Mouse (Mus musculus): Measurements from ENCODE around the gene Ccdc167. TPM values are rescaled to one million over a fixed set of nuclear protein-coding genes. Genes with fewer than 3 reads are reported as not detected.

The Ccdc167 gene
- total RNA-seq, 1 experiment from 2014 or later = 14.0 TPM

DNA sequence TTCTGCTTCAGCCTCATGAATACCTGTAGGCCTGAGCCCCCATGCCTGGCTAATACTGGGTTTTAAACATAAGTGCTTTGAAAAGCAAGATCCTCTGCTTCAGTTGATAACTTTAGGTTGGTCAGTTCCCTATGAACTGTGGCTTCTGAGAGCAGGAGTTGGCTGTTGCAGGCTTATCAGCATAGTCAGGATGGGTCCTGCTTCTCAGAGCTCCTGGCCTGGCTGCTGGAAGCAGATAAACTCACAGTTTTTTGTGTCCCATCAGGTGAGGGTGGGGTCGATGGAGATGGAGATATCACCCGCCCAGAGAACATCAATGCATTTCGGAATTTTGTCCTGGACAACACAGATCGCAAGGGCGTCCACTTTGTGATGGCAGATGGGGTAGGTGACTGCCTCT is 30.1 kb downstream of the Ccdc167 start:
- DNase-seq = no peak

DNA sequence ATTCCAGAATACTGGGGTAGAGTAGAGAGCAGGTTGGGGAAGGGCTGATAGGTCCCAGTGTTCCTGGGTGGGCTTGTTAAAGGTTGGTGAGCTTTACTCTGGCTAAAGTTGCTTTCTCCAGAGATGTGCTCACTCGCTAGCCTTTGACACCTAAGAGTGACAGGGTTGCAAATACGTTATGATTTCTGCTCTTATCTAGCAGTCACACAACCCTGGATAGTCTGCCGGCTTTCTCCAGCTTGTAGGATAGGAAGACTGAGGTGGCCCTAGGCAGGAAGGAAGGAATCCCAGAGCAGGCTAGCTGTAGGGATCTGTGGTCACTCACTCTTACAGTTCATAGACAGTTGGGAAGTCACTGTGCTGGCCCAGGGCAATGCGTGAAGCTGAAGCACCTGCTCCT is 32.6 kb downstream of the Ccdc167 start:
- no peak for DNase-seq

DNA sequence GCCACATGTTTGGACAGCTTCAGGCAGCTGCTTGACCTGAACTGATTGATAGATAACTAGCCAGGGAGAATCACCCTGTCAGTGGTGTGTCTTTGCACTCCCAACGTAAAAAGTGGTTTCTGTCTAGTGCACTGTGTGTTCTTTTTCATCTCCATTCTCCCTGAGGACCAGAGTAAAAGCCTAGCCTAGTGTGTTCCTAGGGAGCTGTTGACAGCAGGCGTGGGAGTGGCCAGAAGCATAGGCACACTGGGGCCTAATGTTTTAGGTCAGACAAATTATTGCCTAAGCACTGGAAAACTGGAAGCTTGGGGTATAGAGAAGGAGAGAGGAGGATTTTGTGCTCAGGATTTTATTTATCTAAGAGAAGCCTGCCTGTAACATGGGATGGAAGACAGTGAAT is 33.7 kb downstream of the Ccdc167 start:
- no peak for DNase-seq

DNA sequence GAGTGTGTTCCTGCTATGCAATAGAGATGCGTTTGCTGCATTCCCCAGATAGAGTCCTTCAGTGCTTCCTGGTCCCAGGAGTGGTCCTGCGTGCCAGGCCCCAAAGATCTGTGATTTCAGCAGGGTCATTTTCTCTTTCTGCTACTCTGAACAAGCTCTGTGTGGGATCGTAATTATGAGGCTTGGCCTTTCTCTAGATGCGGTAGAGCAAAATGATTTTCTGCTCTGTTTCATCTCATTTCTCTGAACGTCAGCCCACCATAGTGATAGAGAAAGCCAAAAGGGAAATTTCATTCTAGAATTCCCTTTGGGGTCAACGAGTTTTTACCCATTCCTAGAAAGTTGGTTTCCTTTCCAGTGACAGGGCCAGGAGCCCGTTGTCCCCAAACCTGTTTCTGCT is 34.6 kb downstream of the Ccdc167 start:
- no peak for DNase-seq

DNA sequence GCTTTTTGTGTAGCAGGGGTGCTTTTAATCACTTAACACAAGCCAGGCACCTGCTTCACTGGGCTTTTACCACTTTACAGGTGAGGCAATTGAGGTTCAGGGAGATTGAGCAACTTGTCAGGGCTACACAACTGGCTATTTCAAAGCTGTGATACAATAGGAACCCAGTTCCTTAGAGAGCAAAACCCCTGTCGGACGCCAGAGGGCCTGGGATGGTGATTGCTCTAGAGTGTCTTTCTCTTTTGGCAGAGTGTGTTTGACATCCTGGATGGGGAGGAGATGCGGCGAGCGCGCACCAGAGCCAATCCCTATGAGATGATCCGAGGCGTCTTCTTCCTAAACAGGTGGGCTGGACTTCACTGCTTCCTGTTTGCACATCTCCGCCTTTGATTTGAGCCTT is 35.2 kb downstream of the Ccdc167 start:
- no peak for DNase-seq

DNA sequence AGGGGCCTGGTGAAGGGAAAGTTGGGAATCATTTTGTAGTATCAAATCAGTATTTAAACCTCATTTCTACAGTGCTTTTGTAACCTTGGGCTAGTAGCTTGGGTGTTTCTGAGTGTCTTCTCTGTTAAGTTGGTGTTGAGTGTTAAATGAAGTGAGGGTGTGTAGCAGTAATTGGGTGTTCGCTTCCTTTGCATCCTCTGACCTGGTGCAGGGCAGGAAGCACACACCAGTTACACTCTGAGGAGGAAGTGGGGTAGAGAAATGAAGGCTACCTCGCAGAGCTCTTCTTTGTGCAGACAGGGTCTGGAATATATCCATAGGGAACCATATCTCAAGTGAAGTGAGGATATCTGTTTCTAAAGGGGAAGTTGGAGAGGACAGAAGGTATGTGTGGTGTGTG is 35.9 kb downstream of the Ccdc167 start:
- no peak for DNase-seq

DNA sequence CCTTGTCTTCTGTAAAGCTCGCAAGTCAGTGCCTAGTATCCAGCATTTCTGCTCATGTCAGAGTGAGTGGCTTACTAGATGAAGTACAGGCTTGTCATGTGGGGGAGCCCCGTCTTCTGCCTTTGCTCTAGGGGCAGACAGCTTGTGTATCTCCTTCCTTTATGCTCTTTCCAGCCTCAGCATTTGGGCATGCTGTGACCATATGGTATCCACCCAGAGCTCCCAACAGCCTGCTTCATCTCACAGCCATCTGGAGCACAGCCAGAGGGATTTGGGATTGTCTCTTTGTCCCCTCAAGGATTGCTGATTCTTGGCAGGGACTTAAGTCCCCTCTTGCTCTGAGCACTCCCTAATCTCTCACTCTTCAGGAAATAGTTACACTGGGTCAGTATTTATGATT is 36.7 kb downstream of the Ccdc167 start:
- DNase-seq = no peak

DNA sequence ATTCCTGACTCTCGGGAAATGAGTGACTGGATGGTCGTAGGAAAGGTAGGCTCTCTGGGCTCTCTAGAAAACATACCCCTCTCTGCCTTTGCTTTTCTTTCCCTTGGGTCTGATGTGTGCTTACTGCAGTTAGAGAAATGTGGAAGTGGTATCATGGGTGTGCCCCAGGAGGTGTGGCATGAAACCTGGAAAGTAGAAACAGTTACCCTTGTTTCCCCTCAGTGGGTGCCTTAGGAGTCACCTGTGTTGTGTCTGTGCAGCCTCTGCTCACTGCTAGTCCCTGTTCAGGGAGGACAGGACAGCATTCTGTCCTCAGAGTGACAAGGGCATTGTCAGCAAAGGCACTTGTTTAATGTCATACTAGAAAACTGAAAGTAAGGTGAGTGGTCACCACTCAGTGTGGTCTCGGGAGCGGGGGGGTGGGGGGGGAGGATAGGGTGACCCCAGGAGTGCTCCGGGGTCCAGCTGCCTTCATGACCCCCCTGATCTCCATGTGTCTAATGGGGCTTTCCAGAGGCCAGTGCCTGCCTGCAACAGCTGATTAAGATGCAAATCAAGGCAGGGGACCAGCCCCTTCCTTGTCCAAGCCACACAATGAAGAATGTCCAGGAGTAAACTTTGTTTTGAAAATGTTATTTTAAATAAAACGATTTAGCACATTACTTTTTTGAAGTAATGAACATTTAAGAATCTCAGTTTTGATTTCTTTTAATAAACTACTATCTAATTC is 37.6 kb downstream of the Ccdc167 start:
- no peak for DNase-seq

DNA sequence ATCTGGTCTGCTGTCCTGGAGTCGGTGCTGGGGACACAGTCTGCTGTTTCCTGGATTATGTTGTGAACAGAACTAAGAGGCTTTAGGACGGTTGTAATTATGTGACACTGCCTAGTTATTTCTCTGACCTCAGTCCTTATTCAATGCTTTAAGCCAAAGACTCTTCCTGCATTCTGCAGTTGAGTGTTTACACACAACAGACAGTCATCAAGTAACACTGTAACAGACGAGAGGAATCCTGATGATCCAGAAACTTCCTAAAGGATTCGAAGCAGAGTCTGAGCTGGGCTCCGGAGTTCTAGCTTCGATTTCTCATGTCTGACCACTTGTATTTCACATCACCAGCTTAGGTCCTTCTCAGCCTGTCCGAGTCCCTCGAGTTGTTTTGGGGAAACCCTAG is 38.3 kb downstream of the Ccdc167 start:
- DNase-seq = no peak

DNA sequence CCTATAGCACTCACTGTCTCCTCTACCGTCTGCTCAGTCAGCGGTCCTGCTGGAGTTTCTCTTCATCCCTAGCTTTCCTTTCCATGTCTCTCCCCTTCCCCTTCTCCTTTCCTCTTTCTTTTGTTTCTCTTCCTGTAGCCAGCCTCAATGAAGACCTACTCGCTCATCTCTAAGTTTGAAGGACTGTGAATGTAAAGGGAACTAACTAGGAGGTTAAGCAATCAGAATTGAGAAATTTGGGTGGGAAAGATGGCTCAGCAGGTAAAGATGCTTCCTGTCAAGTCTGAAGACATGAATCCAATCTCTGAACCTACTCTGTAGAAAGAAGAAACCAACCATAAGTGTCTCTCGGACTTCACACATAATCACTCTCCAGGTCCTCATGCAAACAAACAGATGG is 43.5 kb downstream of the Ccdc167 start:
- no peak for DNase-seq

DNA sequence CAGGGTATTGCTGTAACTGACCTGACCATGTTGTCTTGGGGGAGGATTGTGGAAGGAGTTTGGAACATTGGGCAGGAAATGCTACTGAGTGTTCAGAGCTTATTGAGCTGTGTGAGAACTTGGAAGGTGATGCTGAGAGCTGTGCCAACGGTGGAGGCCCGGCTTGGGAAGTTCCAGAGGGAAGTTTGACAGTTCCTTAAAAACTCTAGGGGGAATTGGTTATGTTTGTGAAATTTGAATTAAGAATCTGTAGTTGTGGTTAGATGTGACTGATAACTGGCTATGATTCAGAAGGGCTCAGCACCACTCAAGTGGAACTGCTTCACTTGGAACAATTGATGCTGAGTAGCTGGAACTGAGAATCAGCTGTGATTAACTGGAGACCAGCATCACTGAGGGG is 45.8 kb downstream of the Ccdc167 start:
- DNase-seq = no peak

DNA sequence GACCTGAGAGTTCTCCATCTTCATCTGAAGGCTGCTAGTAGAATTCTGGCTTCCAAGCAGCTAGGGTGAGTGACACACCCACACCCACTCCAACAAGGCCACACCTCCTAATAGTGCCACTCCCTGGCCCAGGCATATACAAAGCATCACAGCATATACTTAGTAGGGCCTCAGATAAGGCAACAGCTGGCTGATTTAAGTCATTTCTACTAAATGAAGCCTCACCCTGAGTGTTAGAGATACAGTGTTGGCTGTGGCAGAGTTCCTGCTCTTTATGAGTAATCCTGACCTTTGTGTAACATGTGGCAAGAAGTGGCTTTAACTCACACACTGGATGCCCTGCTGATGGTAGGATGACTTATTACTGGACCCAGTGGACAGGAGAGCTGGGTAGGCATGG is 46.9 kb downstream of the Ccdc167 start:
- no peak for DNase-seq

DNA sequence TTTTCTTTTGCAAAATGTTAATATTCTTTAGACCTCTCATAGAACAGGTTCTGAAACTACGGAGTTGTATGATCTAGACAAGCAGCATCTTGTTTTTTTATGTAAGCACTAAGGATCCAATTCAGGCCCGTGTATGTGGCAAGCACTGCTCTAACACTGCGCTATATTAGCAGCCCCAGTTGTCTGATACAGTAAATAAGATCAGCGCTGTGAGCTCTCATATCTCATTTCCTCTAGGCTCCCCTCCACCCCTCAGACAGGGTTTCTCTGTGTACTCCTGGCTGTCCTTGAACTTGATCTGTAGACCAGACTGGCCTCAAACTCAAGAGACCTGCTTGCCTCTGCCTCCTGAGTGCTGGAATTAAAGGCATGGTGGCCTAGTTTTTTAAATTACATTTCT is 47.8 kb downstream of the Ccdc167 start:
- no peak for DNase-seq

DNA sequence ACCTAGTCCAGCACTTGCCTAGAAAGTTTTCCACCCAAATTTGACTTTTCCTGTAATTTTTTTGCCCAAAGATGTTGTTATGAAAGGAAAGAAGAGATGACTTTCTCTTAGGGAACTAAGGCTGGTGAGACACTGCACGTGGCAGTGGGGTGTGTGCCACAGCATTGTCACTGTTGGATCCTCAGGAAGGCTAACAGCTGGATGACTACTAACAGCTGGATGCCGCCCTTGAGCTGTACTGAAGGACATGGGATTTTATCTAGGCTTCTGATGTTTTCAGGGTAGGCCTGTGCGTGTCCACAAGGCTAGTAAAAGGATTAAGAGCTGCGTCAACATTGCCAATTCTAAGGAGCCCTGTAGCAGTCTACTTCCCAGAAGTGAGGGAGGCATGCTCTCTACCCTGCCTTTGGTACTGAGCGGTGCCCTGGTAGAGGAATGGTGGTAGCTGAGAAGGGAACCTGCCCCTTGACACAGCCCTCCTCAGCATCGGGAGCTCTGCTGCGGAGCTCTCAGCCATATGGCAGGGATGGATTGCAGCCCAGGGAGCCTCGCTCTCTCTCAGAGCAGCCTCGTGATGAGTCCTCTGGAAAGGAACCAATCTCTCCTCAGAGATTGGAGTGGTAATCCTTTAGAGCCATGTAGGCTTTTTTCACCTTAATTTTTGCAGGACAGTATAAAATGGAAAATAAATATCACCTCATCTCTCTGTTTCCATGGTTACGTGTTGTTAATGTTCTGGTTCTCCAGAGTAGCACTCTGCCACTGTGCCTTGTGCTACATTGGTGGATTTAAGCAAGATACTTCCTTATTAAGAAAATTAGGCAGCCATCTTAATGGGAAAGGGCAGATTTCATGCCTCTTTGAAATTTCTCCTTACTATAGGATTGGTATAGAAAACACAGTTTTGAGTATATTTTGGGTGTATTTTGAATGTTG is 48.5 kb downstream of the Ccdc167 start:
- peak; percentile 15 for DNase-seq

DNA sequence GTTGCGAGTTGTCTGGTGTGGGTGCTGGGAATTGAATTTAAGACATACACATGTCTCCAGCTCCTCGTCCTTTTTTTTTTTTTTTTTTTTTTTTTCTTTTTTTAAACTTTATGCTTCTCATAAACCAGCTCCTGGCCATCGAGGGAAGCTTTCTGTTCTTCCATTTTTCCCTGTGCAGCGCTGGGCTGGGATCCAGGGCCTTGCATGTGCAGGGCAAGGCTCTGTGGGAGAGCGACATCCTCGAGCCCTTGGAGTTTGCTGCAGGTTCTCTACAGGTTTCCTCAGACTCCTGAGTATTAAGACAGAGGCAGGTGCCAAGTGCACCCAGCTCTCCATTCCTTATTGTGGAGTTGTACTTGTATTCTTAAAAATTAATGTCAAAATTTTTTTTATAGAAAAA is 54.7 kb downstream of the Ccdc167 start:
- no peak for DNase-seq

DNA sequence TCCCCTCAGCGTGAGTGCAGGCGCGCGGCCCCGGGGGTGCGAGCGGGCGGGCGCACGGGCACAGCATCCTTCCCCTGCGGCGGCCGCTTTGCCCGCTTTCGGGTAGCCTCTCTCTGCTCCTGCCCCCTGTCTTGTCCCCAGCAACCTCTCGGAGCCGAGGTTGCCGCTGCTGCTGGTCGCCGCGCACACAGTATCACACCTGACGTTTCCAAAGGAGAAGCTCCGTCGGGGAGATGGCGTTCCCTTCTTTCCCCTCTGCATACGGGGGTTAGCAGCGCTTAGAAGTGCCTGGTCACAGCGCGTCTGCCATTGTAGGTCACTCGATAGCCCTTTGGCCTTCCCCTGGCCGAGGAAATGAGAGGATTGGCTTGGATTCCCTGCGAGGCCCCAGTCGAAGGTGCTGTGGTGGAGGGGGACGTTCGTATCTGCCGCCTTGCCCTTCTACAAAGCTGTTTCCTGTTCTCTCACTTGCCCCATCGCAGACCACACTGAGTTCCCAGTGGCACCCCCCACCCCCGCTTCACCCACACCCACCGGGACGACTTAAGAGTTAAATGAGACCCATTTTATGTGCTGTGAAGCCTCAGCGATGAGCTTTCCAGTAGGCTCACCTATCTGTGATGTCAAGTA is 56.0 kb downstream of the Ccdc167 start:
- peak; percentile 28 for DNase-seq

DNA sequence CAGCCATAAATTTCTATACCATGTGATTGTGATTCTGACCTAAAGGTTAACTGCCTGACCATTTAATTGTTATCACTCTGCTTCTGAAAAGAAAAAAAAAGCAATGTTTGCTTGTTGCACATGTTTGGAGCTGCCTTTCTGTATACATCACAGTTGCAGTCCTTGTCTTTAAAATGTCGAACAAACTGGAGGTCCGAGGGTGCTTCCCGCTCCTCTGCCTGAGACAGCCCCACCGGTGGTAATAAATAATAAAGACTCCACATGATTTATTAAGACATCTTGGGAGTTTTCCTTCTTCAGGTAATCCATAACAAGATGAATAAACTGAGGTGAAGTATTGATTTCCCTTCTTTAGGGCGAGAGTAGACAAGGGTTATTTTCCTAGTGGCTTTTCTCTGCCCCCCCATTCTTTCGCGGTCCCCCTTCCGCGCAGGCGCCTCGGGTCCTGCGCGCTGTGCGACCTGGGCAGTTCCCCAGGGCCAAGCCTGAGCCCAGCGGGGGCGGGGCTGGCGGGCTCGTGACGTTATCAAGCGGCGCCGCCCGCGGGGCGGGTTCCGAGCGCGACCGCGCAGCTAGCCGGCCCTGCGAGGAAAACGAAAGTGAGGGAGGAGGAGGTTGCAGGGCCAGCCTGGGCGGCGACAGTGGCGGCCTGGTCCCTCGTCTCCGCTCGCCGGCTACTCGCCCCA is 56.6 kb downstream of the Ccdc167 start, which contains the start of gene Cmtr1:
TSS of gene Cmtr1 (plus strand) at position 520 of the 686 bp plus-strand sequence.
- DNase-seq = peak; percentile 98

DNA sequence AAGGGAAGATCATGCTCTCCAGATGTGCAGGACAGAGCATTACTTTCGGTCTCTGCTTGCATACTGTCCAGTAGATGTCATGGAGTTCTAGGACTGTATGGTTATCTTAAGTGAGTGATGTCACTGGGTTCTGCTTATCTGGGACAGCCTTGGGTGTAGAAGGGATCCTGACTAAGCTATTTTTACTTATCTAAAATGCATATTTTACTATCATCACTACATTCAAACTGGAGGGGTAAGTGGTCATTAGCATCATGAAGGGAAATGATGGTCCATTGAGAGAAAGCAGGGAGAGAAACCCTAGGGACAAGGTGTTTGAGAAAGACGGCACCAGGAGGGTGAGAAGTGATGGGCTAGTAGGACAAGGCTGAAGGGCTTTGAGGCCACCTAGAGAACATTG is 58.6 kb downstream of the Ccdc167 start:
- no peak for DNase-seq

DNA sequence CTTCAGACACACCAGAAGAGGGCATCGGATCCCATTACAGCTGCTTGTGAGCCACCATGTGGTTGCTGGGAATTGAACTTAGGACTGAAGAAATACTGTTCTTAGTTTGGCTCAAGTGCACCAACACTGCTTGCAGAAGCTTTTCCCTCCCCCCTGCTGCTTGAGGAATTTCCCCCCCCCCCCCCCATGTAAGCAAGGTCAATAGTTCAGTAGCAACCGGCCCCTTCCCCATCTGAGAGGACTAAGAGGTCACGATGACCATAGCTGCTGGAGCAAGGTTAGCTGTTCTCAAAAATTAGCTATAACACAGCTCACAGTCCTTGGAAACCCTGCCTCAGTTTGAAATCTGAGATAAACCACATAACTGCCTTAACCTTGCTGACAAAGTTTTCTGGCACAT is 74.6 kb downstream of the Ccdc167 start:
- DNase-seq = no peak

DNA sequence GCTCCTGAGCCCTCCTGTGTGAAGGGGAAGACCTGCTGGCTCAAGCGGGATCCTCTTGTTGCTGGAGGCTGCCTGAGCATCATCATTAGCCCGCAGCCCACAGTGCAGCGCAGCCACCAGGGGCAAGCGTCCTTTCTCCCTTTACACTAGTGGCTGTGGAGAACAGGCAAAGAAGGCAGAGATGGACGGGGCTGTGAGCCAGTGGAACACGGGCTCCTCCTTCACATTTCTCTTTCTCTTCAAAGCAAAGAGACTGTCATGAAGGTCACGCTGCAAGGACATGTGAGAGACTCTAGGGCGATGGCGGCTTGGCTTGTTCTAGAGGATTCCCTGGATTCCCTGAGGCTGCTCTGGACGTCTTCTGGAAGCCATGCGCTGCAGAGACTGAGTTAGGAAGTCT is 75.9 kb downstream of the Ccdc167 start:
- DNase-seq = peak; percentile 58

DNA sequence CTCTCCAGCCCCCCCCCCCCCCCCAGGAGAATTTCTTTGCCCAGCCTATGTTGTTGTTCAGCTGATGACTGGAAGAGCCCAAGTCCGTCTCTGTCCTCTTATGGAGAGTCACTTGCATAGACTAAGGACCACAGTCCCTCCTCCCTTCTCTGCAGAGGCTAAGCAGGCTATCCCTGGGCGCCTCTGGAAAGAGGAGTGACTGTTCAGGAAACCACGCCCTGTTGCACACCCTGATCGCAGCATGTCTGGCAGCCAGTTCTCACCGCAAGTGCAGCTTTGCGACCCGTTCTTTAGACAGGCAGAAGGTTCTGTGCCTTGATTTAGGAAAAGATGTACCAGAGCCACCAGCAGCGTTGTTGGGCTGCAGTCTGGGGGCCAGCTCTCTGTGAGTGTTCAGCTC is 78.9 kb downstream of the Ccdc167 start:
- no peak for DNase-seq

DNA sequence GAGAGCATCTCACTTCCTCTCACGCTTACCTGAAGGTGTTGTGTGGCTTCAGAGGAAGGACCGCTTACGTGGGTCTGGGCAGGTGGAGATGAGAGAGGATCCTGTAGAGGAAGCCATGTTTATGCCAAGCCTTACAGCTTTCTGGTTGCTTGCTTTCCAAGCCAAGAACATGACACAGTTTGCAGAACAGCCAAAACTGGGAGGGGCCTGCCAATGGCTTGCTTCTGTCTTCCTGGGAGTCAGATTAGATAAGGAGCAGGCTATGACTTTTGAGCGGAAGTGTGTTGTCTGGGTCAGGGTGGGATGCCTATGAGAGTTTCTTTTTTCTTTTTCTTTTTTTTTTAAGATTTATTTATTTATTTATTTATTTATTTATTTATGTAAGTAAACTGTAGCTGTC is 79.5 kb downstream of the Ccdc167 start:
- DNase-seq = no peak

All from adrenal gland, postnatal 25 days (tissue).